12 mouse cellular contexts compared by ENCODE assay signal in genomic region chr14:73056813-73057212, GRCm38 (mm10).
"Had no signal": no experiment of that assay in that cellular context is flagged by ENCODE, and none has a peak within 500 bp of the region (broad histone marks: within the 10 kb centered on the region; RNA-seq: fewer than 3 reads in every experiment).

No protein-coding gene starts in this region.

- ATAC-seq: liver, postnatal 0 days; midbrain, embryonic 13.5 days; midbrain, embryonic 16.5 days had no signal

- DNase-seq: kidney, adult 18-20 months; kidney, adult 9 months; kidney, postnatal 14 days; kidney, postnatal 4 days; liver, postnatal 0 days; lung, embryonic 14.5 days; lung, postnatal 10 days; lung, postnatal 4 days; thymus, adult 18-20 months; thymus, postnatal 4 days had no signal
